Mouse (Mus musculus) myocyte (in vitro differentiated cells): ENCODE measurements around the gene Dio1.

Source experiments
- CEBPB ChIP-seq: IDR thresholded peaks from 2 replicates; pipeline ENCODE4 v1.6.1; 2011; ENCODE audit warnings: mild to moderate bottlenecking, moderate library complexity; ENCODE audit not compliant: poor library complexity, insufficient read depth, severe bottlenecking
- POLR2A ChIP-seq: IDR thresholded peaks from one replicate; pipeline ENCODE4 v1.6.1; 2011; ENCODE audit warnings: low read depth, mild to moderate bottlenecking, control low read depth, moderate library complexity; ENCODE audit not compliant: insufficient read length
- REST ChIP-seq: IDR thresholded peaks from one replicate; pipeline ENCODE4 v1.6.1; 2011; ENCODE audit warnings: mild to moderate bottlenecking, control low read depth, moderate library complexity; ENCODE audit not compliant: insufficient read depth, insufficient read length
- TCF12 ChIP-seq: IDR thresholded peaks from one replicate; pipeline ENCODE4 v1.6.1; 2011; ENCODE audit warnings: mild to moderate bottlenecking, control low read depth; ENCODE audit not compliant: poor library complexity, insufficient read depth, severe bottlenecking

DNA sequence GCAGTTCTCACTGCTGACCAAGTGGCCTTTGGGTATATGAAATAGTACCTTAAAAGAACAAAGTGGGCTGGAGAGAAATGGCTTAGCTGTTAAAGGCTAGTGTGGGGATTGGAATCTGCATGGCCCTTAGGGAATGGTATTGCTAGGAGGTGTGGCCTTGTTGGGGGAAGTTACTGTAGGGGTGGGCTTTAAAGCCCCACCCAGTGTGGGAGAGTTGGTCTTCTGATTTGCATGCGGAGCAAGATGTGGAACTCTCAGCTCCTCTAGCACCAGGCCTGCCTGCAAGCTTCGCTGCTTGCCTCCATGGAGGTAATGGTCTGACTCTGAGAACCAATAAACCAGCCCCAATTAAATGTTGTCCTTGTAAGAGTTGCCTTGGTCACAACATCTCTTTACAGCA lies 14.1 kb upstream of the Dio1 start:
- TF ChIP-seq POLR2A, result no peak
- TF ChIP-seq TCF12, result no peak
- no peak for TF ChIP-seq REST
- TF ChIP-seq CEBPB, result no peak
